Mouse (Mus musculus) liver, adult 2 months (tissue): ENCODE data around the gene Nemp1.
"Not testable (repeated sequence)": the region's sequence is repeated elsewhere in the genome, so short reads cannot be mapped to it uniquely, and the experiment has no call there.

ENCODE experiments used
- CTCF ChIP-seq: fragments of 200-500 bp; IDR thresholded peaks from 2 replicates; pipeline ENCODE4 v1.5.1; 2011; ENCODE audit warnings: low read depth, low read length, control low read depth
- POLR2A ChIP-seq: fragments of 200-500 bp; IDR thresholded peaks from 2 replicates; pipeline ENCODE4 v1.6.1; 2011; ENCODE audit warnings: low read length, control low read depth; ENCODE audit not compliant: insufficient read depth; ENCODE audit errors: extremely low read depth

GRCm38 (mm10) chr10:127657617-127658016 lies 9.1 kb upstream of the Nemp1 start:
- not testable (repeated sequence) for TF ChIP-seq CTCF, POLR2A
